Mouse (Mus musculus): ENCODE results near the gene Fscn2. TPM values are rescaled to one million over a fixed set of nuclear protein-coding genes. Genes with fewer than 3 reads are reported as not detected.

The Fscn2 gene
- total RNA-seq, 4 experiments from 2014 or later = 0.49 to 0.79 (median 0.73) TPM; not detected in 1

DNA sequence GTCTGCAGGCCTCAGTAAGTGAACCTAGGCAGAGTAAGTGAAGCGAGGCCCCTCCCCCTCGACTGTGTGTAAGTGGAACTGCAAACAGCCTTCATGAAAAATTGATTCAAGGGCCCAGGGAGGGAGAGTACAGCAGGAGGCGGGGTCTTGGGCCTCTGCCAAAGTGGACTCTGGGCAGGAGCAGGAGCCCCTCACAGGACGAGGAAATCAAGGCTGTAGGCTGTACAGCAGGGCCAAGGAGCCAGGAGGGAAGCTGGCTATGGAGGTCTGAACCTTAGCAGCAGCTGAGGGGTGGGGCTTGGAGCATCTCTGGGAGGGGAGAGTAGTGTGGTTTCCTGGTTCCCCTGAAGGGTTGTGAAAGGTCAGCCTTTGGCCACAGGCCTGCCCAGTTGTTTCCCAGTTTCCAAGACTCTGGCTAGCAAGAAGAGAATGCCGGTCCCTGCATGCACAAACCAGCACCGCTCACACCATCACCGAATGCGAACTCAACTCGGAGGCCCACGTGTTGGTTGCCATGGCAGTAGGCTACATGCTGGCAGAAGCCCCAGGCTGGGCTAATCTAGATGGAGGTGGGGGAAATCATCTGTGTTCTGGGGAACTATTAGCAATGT, 3.4 kb upstream of the Fscn2 start:
- DNase-seq (ENCODE audit: low spot score in 2 of 2) = peak; percentile 85 to 86

DNA sequence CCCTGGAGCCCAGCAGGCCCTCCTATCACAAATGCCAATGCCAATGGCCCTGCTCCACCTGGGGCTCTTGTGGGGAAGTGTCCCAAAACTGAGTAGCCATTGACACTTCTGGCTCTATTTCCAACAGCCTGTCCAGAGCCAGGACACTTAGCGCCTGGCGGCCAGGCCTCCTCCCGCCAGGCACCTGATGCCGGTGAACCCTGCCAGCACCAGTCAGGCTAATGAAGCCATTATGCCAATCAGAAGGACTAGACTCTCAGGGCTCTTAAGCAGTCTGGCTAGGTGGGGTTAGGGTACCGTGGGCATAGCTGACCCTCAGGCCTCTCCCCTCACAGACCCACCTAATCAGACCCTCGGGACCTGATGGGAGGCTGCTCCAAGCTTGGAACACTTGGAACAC, 1.9 kb upstream of the Fscn2 start:
- no peak for DNase-seq (ENCODE audit: low spot score in 2 of 2)

DNA sequence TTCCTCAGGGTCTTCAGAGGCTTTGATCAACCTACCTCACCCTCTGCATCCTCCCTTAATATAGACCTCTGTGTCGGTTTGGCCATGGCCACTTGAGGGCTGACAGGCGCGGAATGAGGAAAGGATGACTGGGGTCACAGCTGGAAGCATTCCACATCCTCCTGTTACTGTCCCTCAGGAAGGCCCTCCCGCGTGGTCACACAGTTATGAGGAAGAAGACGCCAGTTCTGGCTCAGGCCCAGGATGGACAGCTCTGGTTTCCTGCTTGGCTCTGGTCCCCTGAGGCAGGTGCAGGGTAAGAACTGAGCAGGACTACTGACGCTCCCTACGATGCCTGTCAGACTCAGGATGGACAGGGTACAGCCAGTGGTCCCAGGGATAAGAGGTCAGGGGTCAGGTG, 1.3 kb upstream of the Fscn2 start:
- DNase-seq (ENCODE audit: low spot score in 2 of 2) = no peak

DNA sequence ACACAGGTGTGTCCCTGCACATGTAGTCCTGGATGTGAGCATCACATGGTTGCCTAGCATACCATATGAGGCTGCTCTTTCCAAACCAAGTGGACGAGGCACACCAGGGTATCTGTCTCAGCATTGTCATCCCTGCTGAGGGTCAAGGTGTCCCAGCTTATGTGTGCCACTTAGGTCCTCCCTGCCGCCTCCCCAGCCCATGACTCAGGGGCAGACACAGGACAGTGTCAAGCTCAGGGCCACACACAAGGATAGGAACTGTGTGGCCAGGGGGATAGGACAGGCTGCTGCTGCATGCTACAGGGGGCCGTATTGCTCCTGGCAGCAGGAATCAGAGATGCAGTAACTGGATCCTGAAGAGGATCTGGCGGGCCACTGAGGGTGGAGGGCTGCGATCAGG, 579 bp upstream of the Fscn2 start:
- DNase-seq (ENCODE audit: low spot score in 2 of 2) = no peak

DNA sequence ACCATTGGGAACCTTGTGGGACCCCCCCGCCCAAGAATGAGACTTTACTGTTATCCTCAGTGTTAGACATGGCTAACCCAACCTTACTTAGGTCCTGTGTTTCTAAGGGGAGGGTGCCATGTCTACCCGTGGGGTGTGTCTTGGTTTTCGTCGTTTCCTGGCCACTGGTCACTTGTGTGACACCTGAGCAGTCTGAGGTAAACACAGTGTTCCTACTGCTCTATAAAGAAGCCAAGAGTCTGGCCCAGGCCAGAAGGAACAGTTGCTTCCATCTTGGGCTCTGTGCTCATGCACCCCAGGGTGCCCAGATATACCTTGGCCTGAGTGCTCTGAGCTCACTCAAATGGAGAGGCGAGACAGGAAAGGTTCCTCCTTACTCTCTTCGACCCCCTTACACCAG, 1.6 kb downstream of the Fscn2 start:
- no peak for DNase-seq (ENCODE audit: low spot score in 2 of 2)

DNA sequence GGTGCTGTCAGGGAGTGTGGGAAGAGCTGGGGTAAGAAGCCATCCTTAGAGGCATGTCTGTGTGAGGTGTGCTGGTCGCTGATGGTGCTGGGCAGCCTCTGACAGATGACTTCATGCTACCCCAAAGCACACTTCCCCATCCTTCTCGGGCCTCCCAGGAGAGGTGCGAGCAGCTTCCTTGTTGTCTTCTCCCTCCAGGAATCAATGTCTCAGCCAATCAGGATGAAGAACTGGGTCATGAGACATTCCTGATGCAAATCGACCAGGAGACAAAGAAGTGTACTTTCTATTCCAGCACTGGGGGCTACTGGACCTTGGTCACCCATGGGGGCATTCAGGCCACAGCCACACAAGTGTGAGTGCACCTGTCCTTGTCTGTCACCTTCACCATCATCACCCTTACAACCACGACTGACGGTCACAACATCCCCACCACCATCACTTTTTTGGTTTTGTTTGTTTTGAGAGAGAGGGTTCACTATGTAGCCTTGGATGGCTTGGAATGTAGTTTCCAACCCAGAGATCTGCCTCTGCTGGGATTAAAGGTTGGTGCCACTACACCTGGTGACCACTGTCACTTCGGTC, 5.2 kb downstream of the Fscn2 start:
- DNase-seq (ENCODE audit: low spot score in 2 of 2) = no peak

DNA sequence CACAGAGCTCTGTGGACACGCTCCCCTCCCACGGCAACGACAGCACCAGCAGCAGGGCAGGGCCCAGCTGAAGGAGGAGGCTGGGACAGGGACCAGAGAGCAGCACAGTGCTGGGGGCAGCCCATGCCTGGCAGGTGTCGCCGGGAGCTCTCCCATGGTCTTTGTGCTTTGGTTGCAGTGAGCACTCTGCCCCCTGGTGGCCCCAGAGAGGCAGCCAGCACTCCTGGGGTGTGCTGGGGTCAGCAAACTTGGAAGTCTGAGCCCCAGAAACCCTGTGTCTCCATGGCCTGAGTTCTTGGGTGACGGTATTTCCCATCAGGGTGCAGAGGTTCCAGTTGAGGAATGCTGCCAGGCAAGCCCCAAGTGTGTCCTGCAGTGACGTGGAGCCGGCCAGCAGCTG, 8.3 kb downstream of the Fscn2 start:
- DNase-seq (ENCODE audit: low spot score in 2 of 2) = peak in 1 of 2 experiments; percentile 57

DNA sequence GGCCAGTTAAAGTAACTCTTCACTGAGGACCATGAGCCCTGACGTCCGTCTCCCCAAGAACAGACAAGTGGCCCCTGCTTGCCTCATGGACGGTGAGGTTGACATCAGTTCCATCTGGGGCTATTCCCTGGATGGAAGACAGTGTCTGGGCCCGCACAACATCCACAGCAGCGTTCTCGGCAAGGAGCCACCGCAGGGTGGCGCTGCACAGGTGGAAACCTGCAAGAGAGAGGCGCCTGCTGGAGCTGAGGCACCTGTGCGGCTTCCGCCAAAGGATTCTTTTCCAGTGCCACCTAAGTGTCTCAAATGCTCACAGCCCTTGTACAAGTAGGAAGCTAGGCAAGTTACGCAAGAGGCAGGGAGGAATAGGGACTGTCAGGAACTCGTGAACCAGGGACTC, 11.7 kb downstream of the Fscn2 start:
- DNase-seq (ENCODE audit: low spot score in 2 of 2) = no peak

DNA sequence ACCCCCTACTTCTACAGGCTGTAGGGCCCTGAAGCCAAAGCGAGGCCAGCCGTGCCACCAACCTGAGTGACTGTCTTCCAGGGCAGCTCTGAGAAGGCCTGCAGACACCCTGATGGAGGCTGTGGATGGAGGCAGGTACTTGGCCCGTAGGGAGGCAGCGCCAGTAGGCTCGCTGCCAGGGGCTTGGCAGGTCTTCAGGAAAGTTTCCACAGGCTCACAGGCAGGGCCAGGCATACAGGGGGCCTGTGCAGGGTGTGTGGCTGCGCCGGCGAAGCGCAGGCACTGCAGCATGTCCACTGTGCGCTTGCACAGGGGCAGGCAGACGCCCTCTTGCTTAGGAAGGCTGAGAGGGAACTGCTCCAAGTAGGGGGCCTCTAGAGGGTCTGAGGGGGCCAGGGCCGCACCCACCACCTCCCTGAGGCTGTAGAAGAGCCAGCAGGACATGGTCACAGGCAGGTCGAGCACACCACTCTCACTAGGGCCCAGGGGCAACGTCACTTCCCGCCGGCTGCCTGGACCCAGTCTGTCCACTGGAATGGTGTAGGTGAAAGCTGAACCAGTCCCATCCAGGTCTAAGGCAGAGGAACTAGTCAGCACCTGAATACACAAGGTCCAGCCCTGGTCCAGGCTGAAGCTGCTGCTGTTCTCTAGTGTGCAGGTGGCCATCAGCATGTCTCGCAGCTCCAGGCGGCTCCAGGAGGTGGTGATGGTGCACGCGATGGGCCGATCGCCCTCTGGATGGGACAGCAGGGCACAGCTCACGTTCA, 12.7 kb downstream of the Fscn2 start:
- no peak for DNase-seq (ENCODE audit: low spot score in 2 of 2)

DNA sequence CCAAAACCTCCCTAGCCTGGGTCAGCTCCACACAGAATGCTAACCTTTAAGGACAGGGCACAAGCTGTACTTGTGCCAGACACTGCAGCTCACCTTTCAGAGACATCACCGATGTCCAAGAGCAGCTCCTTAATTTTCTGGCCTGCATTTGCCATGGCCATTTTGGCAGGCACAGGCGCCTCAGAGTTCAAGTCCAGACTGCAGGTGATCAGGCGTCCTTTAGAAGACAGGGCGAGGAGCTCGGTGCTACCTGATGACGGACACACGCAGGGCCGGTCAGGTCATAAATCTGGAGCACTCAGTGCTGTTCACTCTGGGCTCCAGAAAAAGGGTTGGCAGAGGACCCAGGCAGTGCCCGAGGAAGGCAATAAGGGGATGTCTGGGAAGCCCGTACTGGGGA, 14.0 kb downstream of the Fscn2 start:
- DNase-seq (ENCODE audit: low spot score in 2 of 2) = no peak

DNA sequence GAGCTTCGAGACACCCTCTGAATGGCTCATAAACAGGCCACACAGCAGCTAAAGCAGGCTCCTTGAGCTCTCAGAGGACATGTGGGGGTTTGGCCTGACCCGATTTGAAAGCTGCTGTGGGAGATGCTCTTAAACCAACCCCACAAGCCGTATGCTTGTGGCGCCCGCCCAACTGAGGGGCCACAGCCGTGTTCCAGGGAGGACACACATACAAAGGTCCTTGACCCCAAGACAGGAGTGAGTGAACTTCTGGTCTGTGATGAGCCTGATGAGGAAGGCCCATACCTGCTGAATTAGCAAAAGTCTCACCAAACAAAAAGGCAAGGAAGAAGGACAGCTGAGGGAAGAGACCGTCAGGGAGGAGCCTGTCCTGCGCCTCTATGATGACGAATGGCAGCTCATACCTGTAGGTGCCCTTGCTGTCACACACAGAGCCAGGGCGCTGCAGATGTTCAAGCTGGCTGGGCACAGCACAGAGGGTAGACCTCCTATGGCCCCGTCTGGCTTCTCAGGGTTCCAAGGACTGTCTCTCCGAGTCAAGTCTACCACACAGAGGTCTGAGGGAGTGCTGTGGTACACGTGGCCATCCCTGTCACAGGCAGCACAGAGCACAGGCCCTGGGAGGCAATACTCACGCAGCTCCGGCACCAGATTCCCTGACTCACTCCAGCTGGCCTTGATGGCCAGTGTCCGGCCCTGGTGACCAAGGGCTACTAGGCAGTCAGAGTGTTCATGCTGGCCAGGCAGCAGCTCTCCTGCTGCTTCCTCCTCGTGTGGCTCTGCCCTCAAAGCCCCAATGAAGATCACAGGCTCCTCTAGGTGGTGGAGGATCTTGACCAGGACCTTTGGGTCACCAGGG, 15.2 kb downstream of the Fscn2 start:
- DNase-seq (ENCODE audit: low spot score in 2 of 2) = no peak

DNA sequence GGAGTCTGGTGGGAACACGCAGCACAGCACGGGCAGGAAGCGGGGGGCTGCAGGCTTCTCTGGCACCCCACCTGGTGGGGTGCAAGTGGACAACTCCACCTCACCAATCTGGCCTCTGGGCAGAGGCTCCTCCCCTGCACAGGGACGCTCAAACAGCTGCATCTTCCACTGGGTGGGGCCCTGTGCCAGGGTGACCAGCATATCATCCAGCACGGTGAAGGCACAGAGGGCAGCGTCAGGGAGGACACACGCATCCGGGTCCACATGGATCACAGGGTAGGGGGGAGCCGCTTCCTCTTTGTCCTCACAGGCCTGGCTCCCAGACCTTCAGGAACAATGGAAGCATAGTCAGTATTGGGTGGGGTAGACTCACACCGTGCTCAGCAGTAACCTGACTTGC, 16.0 kb downstream of the Fscn2 start:
- DNase-seq (ENCODE audit: low spot score in 2 of 2) = no peak

DNA sequence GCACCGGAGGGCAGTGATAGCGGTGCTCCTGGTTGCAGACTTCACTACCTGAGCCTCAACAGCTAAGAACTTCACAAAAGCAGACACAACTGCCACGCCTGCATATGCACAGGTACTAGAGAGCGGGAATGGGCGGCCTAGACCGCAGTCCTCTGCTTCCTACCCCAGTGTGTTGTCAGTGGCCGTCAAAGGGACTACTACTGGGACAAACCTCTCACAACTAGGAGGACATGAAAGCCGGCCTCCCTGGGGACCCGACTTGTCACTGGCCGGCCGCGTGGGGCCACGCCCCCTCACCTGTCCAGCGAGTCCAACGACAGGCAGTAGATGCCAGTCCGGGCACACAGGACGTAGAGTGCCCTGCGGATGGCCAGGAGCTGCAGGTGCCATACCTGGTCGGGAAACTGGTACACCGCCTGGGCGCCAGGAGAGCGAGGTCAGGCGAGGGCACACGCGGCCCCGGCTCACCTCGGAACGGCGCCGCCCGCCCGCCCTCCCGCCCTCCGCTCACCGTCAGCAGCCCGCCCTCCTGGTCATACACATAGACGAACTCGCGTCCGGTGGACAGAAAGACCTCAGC, 16.8 kb downstream of the Fscn2 start:
- no peak for DNase-seq (ENCODE audit: low spot score in 2 of 2)

DNA sequence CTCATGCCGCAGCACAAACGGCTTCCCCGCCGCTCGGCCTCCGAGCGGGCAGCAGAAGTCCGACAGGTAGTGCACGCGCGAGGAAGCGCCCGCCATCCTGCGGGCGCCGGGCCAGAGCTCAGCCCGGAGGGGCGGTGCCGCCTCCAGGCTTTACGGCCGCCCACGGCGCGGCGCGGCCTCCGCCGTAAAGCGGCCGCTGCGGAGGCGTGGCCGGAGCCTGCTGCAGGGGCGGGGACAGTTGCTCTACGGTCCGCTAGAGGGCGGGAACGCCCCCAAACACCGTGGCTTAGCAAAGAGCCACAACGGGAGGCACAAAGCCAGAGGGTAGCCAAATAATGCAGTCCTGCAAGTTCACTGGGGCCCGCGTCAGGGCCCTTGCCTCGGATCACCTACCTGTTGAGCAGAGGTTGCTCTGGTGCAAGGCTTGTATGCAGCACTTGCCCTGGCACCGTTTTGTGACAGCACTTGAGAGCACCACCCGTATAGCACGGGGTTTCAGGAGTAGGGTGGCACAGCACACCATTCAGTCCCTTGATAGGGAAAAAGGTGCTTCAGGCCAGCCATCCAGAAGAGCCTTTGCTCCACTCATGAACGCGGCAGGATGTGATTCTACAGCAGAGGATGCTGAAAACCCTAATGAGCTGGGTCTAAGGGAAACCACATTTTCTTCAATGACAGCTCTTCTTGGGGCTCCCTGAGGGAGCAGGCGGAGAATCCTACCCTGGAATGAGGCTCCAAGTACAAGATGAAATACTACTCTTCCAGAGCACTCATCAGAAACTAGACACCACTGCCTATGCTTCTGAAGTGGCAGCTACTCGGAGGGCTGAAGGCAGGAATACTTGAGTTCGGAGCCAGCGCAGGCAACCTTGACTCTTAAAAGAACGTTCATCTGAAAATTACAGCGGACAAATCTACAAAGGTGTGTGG, 17.5 kb downstream of the Fscn2 start, which contains the start of gene Faap100:
TSS of gene Faap100 (minus strand) at position 154 of the 930 bp plus-strand sequence.
- peak; percentile 80 to 84 for DNase-seq (ENCODE audit: low spot score in 2 of 2)

DNA sequence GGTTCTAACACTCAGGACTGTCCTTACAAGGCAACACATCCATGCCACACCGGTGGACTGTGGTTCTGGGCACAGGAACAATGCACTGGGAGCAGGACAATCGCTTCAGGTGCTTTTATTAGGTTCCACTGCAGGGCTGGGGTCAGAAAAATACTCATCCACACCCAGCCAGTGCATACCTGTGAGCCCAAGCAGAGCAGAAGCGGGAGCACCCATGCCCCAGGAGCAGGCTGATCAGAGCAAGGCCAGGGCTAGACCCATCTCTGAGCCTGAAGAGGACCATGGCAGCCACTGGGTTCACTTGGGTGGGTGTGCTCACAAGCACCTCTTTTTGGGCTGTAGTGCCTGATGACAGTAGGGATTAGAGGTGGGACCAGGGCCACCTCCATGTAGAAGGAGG, 18.9 kb downstream of the Fscn2 start:
- no peak for DNase-seq (ENCODE audit: low spot score in 2 of 2)

DNA sequence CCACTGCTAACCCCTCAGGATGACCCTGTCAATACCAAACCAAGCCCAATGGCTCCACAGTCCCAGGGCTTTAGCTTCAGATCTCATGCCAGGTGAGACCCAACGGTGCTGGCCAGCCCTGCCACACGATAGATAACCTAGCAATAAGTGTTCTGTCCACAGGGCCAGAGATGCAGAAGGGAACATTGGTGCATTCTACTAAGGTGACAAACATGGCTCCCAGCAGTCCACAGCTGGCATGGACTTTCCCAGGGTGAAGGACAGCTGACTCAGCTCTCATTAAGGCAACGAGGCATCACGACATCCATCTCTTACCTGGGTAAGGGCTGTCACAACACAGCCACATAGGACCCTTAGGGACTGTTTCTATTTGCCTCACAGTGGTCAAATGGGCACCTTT, 19.8 kb downstream of the Fscn2 start:
- DNase-seq (ENCODE audit: low spot score in 2 of 2) = no peak

DNA sequence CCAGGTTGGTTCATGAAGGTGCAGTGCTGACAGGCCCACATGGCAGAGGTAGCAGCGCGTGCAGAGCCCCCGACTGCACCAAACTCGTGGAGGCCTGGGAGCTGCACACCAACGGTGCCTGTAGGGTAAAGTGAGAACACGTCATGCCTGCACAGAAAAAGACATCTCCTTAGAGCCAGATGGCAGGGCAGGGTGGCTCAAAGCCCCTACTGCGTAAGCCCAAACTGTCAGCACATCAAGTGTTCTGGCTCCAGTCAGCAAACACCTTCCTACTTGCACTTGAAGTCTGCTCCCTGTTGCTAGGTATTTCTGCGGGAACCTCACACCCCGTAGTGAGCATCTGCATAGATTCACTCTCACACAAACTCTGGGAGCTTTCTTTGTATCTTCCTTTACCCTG, 21.2 kb downstream of the Fscn2 start:
- DNase-seq (ENCODE audit: low spot score in 2 of 2) = no peak

DNA sequence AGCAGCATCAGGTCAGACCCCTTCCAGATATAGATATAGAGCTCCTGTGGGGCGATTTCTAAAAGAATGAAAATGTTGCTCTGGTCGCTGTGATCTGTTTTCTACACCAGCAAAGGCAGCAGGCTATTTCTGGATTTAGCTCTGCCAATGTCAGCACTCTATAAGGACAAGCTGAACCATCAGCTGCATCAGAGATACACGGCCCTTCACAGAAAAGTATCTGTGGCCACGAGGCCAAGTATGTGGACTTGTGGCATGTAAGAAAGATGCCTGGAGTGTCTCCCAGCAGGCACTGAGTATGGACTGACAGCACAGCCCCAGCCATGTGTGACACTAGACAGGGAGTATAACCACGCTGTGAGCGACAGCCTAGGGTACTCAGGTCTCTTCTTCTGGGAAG, 25.3 kb downstream of the Fscn2 start:
- no peak for DNase-seq (ENCODE audit: low spot score in 2 of 2)

DNA sequence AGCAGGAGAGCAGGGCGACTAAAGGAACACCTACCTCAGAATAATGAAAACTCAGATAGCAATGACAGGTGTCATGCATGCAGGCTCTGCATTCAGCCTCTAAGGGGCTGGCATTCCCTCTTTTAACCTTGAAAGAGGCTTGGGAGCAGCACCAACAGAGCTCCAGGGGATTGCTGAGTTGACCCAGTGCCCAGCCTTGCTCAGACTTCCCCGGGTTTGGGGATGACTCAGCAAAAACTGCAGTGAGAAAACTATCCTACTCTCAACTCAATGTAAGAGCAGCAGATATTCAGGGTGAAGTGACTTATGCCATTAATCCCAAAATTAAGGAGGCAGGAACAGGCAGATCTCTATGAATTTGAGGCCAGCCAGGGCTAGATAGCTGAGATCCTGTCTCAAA, 25.8 kb downstream of the Fscn2 start:
- DNase-seq (ENCODE audit: low spot score in 2 of 2) = no peak

DNA sequence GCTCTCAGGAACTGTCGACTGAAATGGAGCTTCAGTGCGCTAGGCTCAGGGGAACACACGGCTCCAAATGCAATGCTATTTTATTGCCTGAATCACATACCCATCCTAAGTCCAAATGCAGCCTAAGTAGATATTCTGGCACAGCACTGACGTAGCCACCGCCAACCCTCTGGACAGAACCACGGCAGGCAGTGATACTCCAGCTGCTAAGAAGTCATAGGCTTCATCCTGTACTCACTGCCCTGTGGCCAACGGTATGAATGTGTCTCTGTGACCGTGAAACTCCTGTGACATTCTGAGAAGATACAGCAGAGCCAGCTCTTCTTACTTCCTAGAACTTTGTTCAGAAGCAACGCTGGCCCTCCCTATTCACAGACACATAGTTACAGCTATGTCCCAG, 27.2 kb downstream of the Fscn2 start:
- no peak for DNase-seq (ENCODE audit: low spot score in 2 of 2)

Measured in layer of hippocampus, adult 8-10 months (tissue).